ENCODE assay signal across 29 mouse cellular contexts in genomic region chr4:57612716-57613115, GRCm38 (mm10). TPM values are rescaled to one million over a fixed set of nuclear protein-coding genes. Genes with fewer than 3 reads are reported as not detected.
DNase-seq lines count a peak whose midpoint lies in the region; ATAC-seq and TF ChIP-seq lines count a peak whose summit lies in the region.
"Had no signal": no experiment of that assay in that cellular context is flagged by ENCODE, and none has a peak within 500 bp of the region (broad histone marks: within the 10 kb centered on the region; RNA-seq: fewer than 3 reads in every experiment).

No protein-coding gene starts in this region.

- WGBS in forebrain, embryonic 10.5 days, result 92% methylated on average over 5 of the region's 5 CpGs
- whole genome bisulfite sequencing in forebrain, postnatal 0 days, result 86% methylated on average over 5 of the region's 5 CpGs
- 88% methylated on average over 5 of the region's 5 CpGs for WGBS in hindbrain, embryonic 16.5 days

- H3K27me3 ChIP-seq in forebrain, embryonic 10.5 days (ENCODE audit: poor library complexity, severe bottlenecking), result no peaks in the 10 kb centered on the region
- no peaks in the 10 kb centered on the region for H3K27me3 ChIP-seq in forebrain, postnatal 0 days (ENCODE audit: insufficient read depth, low read length)
- no peaks in the 10 kb centered on the region for H3K27me3 ChIP-seq in hindbrain, embryonic 16.5 days (replicated peaks; ENCODE audit: control insufficient read depth, insufficient read depth, low read length)
- H3K27me3 ChIP-seq: CH12.LX; forebrain, embryonic 12.5 days; hindbrain, embryonic 13.5 days; limb, embryonic 15.5 days; midbrain, embryonic 12.5 days; Patski; stomach, embryonic 15.5 days had no signal

- H3K4me2 ChIP-seq in forebrain, postnatal 0 days (ENCODE audit: low read depth), result no peak overlapping the region
- no peak overlapping the region for H3K4me2 ChIP-seq in hindbrain, embryonic 16.5 days (ENCODE audit: low read length)
- H3K4me2 ChIP-seq: forebrain, embryonic 12.5 days; midbrain, embryonic 12.5 days had no signal

- TF ChIP-seq CTCF in forebrain, postnatal 0 days (IDR thresholded peaks at IDR 0.05; ENCODE audit: low read depth), result no peak
- no peak for TF ChIP-seq CTCF in embryonic fibroblast, embryonic 13.5 days (IDR thresholded peaks at IDR 0.05; ENCODE audit: borderline replicate concordance, insufficient read depth, low read length)

- H3K4me1 ChIP-seq in forebrain, embryonic 10.5 days, result peaks cover 14% of the 10 kb centered on the region
- H3K4me1 ChIP-seq in forebrain, postnatal 0 days (ENCODE audit: insufficient read depth), result no peaks in the 10 kb centered on the region
- peaks cover 13% of the 10 kb centered on the region for H3K4me1 ChIP-seq in embryonic fibroblast, embryonic 13.5 days (ENCODE audit: control insufficient read depth, insufficient read depth, low read length)
- peaks cover 5% of the 10 kb centered on the region for H3K4me1 ChIP-seq in hindbrain, embryonic 16.5 days (ENCODE audit: control insufficient read depth, insufficient read depth, low read depth, low read length)
- H3K4me1 ChIP-seq: forebrain, embryonic 12.5 days; midbrain, embryonic 12.5 days had no signal

- no peaks in the 10 kb centered on the region for H3K36me3 ChIP-seq in forebrain, embryonic 10.5 days (replicated peaks)
- H3K36me3 ChIP-seq in forebrain, postnatal 0 days (ENCODE audit: insufficient read depth), result no peaks in the 10 kb centered on the region
- H3K36me3 ChIP-seq in hindbrain, embryonic 16.5 days (ENCODE audit: control insufficient read depth, insufficient read depth, low read length), result no peaks in the 10 kb centered on the region
- H3K36me3 ChIP-seq: forebrain, embryonic 12.5 days; G1E; hindbrain, embryonic 13.5 days; limb, embryonic 15.5 days; midbrain, embryonic 12.5 days; stomach, embryonic 15.5 days had no signal

- H3K4me3 ChIP-seq in forebrain, embryonic 10.5 days, result no peak overlapping the region
- no peak overlapping the region for H3K4me3 ChIP-seq in forebrain, postnatal 0 days (ENCODE audit: low read depth, low read length)
- no peak overlapping the region; the same call in 1 of the 2 replicates for H3K4me3 ChIP-seq in embryonic fibroblast, embryonic 13.5 days (ENCODE audit: insufficient read depth, low read length)
- H3K4me3 ChIP-seq in hindbrain, embryonic 16.5 days (ENCODE audit: low read length), result no peak overlapping the region
- H3K4me3 ChIP-seq: forebrain, embryonic 12.5 days; hindbrain, embryonic 13.5 days; limb, embryonic 15.5 days; midbrain, embryonic 12.5 days; stomach, embryonic 15.5 days had no signal

- no peak for TF ChIP-seq POLR2A in embryonic fibroblast, embryonic 13.5 days (IDR thresholded peaks at IDR 0.05; ENCODE audit: low read depth, low read length)

- no peak for ATAC-seq in forebrain, postnatal 0 days
- no peak for ATAC-seq in hindbrain, embryonic 16.5 days
- ATAC-seq: inflammation-experienced regulatory T-cells, adult 6 months; Patski had no signal

- no peak for DNase-seq in forebrain, embryonic 10.5 days (ENCODE audit: extremely low spot score, low spot score)
- DNase-seq in forebrain, postnatal 0 days, result no peak
- peak; percentile 7 for DNase-seq in thymus, postnatal 14 days
- DNase-seq in thymus, postnatal 25 days, result no peak
- no peak for DNase-seq in adipocyte (ENCODE audit: low spot score)
- DNase-seq: B cell, adult 2 months; cerebellum, adult 18-20 months; cerebellum, postnatal 14 days; kidney, adult 18-20 months; kidney, postnatal 4 days; layer of hippocampus, adult 9-11 months; lung, embryonic 14.5 days; retina, postnatal 1 day; right cerebral cortex, postnatal 25 days; thymus, adult 18-20 months had no signal

- peak overlapping the region; percentile 77; the same call in 1 of the 2 replicates for H3K27ac ChIP-seq in forebrain, embryonic 10.5 days
- no peak overlapping the region for H3K27ac ChIP-seq in forebrain, postnatal 0 days (ENCODE audit: low read depth, low read length)
- H3K27ac ChIP-seq in embryonic fibroblast, embryonic 13.5 days (ENCODE audit: insufficient read depth, low read length), result peak overlapping the region; percentile 100
- H3K27ac ChIP-seq in hindbrain, embryonic 16.5 days (ENCODE audit: low read depth, low read length), result no peak overlapping the region
- H3K27ac ChIP-seq: forebrain, embryonic 12.5 days; hindbrain, embryonic 13.5 days; liver, embryonic 14.5 days; midbrain, embryonic 12.5 days had no signal

- H3K9me3 ChIP-seq in forebrain, embryonic 10.5 days, result no peaks in the 10 kb centered on the region; the same call in 1 of the 2 replicates
- H3K9me3 ChIP-seq in forebrain, postnatal 0 days (ENCODE audit: low read length), result no peaks in the 10 kb centered on the region
- no peaks in the 10 kb centered on the region for H3K9me3 ChIP-seq in hindbrain, embryonic 16.5 days (ENCODE audit: control insufficient read depth, low read length)
- H3K9me3 ChIP-seq: forebrain, embryonic 12.5 days; hindbrain, embryonic 13.5 days; limb, embryonic 15.5 days; midbrain, embryonic 12.5 days; stomach, embryonic 15.5 days had no signal

- no peak overlapping the region for H3K9ac ChIP-seq in forebrain, postnatal 0 days
- no peak overlapping the region for H3K9ac ChIP-seq in hindbrain, embryonic 16.5 days (ENCODE audit: low read depth, low read length)
- H3K9ac ChIP-seq: forebrain, embryonic 12.5 days; hindbrain, embryonic 13.5 days; limb, embryonic 15.5 days; liver, embryonic 14.5 days; midbrain, embryonic 12.5 days; stomach, embryonic 15.5 days had no signal

RNA-seq across cellular contexts. Expression of gene Pakap, which starts 44.7 kb away (rescaled TPM):
- 17.5 and 22.6 TPM in 2 replicates for polyA plus RNA-seq in forebrain, embryonic 10.5 days (2016; fragmentation: Nextera tagmentation; extraction: Ambion mirVana)
- total RNA-seq in forebrain, postnatal 0 days (2014; rRNA removed), result 3.7 and 6.9 TPM in 2 replicates
- polyA plus RNA-seq in forebrain, postnatal 0 days (2015; fragmentation: Nextera tagmentation; extraction: Ambion mirVana), result 6.1 and 9.5 TPM in 2 replicates
- polyA plus RNA-seq in embryonic fibroblast, embryonic 13.5 days (2011; ENCODE audit: insufficient read length, low read depth, missing spikeins), result 14.7 and 26.4 TPM in 2 replicates
- 14.0 and 14.1 TPM in 2 replicates for polyA plus RNA-seq in hindbrain, embryonic 16.5 days (2015; fragmentation: Nextera tagmentation; extraction: Ambion mirVana)
- total RNA-seq: G1E; megakaryocyte, adult 5-6 weeks; monocyte, adult 5-6 weeks had no signal
- polyA plus RNA-seq: G1E had no signal

Comparison
In these comparisons a context has a peak if more than half of its experiments do, and no peak if none do; other contexts are left out.
1. H3K27ac ChIP-seq: peak in forebrain, embryonic 10.5 days (single experiment) and embryonic fibroblast, embryonic 13.5 days (single experiment); none in forebrain, postnatal 0 days (single experiment) and hindbrain, embryonic 16.5 days (single experiment).